Mouse (Mus musculus) kidney, adult 11 months (tissue): ENCODE data around the gene 2810021J22Rik.

ENCODE experiments used
- DNase-seq: peaks from one replicate; pipeline ENCODE4 v3.0.0; 2022

2810021J22Rik gene

DNA sequence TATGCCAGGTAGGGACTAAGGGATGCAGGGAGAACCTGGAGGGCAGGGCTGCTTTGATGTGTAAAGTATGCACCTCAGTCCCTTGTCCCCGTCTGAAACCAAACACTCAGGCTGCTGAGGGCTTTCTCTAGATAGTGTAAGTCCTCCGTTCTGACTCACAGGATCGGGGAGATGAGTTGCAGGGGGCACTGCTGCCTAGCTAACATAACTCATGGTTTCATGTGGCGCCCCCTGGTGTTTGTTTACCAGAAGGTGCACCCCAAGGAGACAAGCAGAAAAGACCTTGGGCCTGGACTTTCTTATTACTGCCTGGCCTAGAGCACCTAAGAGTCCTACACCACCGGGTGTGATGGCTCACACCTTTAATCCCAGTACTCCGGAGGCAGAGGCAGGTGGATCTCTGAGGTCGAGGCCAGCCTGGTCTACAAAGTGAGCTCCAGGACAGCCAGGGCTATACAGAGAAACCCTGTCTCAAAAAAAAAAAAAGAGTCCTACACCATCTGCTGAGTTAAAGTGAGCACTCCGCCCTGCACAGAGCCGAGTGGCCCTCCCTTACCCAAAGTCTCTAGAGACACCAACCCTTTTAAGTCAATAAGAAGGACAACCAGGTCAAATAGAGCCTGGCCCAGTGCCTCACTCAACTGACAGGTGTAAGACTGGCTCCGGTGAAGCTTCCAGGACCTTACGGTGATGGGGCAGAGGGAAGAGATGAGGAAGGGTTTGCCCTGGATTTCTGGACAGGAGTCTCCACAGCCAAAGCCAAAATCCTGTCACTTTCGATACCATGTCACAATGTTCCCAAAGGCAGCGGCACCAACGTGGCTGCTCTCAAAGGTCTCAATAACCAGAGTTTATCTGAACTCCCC is 50.1 kb downstream of the 2810021J22Rik start:
- DNase-seq = no peak

DNA sequence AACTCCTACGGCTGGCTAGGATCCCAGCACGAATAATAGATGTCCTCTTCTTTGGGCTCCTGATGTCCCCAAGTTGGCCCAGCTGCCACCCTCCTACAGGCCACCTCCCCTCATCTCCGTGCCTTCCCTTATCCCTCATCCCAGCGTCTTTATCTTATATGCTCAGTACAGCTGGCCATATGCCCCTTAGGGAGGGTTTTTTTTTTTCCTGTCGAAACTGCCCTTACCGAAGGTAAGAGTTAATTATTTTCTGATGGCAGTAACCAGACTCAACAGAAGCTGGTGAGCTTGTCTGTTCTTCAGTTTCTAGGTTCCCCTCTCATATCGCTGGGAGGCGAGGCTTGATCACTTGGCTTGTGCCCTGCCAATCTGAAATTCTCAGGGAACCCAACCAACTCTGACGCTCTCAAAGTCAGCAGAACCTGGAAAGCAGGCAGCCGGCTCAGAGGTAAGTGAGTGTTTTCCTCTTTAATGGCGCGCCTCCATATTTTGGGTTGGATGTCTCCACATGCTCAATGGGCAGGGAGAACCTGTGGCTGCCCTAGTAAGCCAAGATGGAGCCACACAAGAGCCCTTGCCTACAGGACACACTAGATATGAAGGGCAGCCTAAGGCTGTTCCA is 50.8 kb downstream of the 2810021J22Rik start, which contains the start of gene Btnl10:
TSS of gene Btnl10 (plus strand) at position 164 of the 622 bp plus-strand sequence.
- DNase-seq = no peak

DNA sequence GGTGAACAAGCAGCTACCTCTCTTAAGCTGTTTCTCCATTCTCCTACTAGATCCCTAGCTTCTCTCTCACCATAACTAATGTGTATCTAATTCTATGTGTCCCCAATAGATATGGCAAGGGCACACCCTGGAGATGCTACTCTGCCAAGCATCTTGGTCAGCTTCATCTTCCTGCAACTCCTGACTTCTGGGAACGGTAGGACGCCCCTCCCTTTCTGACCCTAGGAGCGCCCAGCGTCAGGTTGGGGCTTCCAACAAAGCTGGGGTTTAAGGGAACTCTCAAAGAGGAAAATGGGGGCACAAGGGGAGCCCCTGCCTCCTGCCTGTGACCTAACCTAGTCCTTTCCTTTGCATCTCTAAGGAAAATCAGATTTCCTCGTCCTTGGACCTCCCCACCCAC is 51.7 kb downstream of the 2810021J22Rik start:
- no peak for DNase-seq

DNA sequence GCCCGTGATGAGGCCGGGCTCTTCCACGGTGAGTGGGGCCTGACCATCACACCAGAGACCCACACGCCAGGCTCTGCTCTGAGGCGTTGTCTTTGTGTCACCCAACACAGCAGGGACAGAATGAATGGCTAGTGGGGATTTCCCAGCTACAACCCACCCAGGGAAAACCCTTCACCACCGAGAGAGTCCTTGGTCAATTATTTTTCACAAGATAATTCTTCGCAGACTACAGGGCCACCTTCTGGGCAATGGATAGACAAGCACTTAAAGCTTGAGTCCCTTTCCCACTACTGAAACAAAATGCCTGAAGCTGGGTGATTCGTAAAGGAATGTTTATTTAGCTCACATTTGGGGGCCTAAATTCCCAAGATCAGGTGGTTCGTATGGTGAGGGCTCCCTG is 55.4 kb downstream of the 2810021J22Rik start:
- no peak for DNase-seq

DNA sequence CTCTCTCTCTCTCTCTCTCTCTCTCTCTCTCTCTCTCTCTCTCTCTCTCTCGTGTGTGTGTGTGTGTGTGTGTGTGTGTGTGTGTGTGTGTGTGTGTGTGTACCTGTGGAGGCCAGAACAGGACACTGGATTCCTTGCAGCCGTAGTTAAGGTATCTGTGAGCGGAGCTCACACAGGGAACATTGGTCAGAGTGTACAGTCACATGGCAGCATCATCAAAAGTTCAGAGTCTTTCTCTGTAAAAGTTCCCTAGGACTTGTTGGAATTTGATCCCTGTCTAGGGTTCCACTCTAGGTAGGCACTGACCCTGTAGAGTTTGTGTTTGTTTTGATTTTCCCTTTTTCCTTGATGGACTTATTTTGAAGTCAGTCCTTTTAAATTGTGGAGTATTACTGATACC is 59.6 kb downstream of the 2810021J22Rik start:
- DNase-seq = peak; percentile 67

DNA sequence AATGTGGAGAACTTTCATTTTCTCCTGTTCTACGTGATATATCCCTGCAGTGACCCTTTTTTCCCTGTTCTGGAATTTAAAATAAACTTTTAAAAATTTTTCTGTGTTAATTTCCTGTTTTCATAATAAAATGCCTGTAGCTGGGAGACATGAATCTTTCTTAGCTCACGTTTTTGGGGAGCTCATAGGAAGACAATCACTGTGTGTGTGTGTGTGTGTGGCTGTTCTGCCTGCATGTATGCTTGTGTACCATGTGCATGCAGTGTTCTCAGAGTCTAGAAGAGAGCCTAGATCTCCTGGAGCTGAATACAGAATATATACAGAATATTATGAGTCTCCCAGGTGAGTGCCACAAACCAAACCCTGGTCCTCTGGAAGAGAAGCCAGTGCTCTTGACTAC is 60.0 kb downstream of the 2810021J22Rik start:
- DNase-seq = no peak

DNA sequence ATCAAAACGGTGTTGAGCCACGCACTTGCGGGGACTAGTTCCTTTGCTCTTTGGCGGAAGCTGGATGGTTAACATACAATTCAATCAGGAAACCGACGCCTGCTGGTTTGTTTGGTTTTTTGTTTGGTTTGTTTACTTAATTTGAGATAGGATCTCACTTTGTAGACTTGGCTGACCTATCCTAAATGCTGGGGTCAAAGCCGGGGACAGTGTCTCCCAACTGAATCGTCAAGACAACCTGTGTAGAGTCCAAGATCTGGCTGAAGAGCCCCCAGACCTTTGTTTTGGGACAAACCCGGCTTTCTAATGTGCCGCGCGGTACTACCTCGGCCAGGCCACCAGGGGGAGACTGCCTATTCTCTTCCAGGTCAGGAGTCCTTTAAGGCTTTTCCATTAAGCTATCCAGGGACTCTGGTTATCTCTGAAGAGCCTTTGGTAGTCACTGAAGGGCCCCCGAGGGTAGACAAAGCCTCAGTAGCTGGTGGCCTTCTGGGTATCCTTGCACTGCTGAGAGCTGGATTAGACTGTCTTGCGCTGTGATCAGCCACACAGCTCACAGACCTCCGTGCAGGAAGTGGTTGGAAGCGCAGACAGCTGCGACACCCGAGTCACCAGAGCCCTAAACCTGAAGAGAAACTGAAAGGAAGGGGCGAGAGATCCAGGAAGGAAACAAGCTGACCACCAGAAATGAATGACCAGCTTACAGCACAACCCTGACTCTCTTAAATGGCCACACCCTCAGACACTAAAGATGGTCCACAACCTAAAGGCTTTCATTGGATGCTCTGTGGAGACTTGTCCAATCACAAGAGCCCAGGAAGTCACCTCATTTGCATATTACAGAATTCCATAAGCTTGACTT is 61.0 kb downstream of the 2810021J22Rik start:
- peak; percentile 55 for DNase-seq

DNA sequence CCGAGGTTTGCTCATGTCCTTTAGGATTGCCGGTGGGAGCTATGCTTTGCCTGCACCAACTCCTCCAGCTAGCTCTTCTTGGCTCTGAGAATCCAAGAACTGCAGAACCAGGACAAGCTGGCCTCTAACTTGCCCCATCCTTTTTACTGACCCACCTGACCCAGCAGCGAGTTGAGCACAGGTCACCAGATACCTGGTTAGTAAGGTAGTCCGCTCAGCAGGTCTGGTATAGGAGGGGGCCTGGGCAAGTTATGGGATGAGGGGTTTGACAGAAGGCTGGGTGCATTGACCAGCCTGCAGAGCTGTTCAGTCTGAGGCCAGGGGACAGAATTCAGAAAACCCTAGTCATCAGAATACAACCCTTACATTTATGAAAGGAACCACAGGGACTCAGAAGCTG is 62.0 kb downstream of the 2810021J22Rik start:
- DNase-seq = no peak

DNA sequence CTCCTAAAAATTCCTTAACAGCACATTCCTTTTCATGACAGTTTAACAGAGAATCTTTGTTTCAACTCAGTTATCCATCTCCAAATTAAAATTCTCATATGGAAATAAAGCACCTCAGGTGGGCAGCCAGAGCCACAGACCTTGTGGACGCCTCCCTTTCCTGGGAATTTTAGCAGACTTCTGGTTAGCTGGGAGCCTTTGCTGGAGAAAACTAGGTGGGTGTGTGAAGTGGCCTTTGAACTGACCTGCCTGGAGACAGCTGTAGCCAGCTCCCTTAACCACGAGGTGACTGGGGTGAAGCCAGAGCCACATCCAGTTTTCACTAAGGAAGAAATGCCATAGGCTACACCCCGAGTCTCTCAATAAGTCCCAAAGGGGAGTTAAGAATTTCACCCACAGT is 62.6 kb downstream of the 2810021J22Rik start:
- DNase-seq = peak; percentile 59

DNA sequence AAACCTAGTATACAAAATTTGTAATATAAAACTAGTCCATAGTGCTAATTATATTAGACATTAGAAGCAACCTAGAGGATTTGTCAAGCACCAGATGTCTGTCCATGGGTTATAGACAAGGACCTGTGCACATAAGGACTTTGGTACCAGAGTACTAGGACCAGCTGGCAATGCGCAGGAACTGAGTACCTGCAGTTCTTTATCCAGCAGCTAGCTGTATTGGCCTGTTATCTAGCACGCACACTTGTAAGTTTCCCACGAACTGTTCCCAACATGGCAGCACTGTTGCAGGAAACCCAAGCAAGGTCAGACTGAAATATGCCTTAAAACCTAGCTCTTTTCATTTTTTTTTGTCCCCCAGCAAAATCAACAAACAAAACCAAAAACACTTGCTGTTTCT is 63.2 kb downstream of the 2810021J22Rik start:
- DNase-seq = no peak

DNA sequence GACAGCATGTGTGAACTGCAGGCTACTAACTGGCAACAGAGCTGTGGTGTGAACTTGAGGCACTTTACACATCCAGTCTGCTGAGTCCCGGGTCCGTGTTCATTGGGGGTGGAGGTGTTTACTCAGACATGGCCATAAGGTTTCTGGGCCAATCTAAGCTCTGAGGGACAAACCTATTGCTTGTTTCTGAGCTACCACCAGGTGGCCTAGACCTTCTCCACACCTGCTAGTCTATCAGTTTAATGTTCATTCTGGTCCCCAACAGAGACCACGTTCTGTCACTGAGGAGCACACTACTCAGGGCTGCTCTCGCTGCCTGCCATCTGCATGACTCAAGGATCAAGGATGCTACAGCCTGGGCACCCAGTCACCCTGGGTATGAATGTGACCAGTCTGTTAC is 64.6 kb downstream of the 2810021J22Rik start:
- no peak for DNase-seq
